Mouse (Mus musculus): ENCODE measurements at regions not wholly inside any gene's neighbourhood (a gene's known extent, or its start where the extent isn't known, plus 50 kb on each side); places are given as distances from the start of the nearest gene placed in this dataset.
A peak's percentile ranks its signal among the peaks of the same experiment; 100 is the strongest.

DNA sequence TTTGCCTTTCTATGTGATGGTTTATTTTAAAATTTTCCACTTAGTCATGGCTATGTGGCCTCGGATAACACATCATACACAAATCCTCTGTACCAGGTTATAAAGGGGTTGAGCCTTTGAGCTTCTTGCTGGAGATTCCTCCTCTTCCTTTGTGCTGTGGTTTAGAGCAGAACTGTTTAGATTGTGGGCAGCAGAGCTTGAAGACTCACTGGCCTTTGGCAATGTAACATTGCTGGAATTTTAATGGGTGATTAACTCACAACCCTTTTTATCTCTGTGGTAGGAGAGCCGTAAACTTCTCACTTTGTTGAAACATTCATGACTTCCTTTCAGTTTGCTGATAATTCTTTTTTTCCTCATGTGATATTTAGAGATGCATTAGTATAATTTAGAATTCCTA is 413.0 kb downstream of the Lmo7 start:
- DNase-seq (ENCODE audit: extremely low spot score in 1 of 2, low spot score in 2 of 2), result no peak
- intact Hi-C loops (cut with DNase I), result no loop called here

DNA sequence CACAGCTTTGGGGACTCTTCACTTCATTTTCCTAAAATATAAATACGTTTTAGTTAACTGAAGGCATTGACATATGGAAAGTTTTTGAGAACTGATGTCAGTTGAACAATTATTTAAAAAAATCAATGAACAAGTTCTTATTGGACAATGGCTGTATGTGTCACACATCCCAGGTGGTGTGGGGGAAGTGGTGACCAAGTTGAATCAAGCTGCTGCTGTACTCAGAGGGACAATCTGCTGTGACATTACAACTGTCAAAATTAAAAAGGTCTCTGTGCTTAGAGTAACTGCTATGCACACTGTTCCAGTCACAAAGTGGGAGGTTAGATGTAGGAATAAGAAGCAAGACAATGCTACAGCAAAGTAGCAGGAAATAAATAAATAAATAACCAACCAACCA is 409.2 kb downstream of the Lmo7 start:
- no peak for DNase-seq (ENCODE audit: extremely low spot score in 1 of 2, low spot score in 2 of 2)
- intact Hi-C loops (cut with DNase I), result no loop called here

DNA sequence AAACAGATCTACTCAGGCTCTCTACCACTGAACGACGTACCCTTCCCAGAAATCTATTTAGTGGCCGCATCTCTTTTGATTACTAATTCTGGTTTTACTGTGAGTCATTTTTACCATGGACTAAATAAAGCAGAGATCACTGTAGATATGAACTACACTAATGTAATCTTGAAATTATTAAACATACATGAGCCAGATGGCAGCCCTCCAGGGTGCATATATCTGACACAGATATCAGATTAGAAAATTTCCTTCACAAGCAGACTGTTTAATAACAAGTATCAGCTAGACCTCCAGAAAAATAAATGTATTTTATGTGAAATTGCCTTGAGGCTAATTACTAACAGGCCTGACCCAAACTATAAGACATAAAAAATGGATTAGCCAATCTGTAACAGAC is 388.4 kb downstream of the Lmo7 start:
- DNase-seq (ENCODE audit: extremely low spot score in 1 of 2, low spot score in 2 of 2), result no peak
- intact Hi-C loops (cut with DNase I), result no loop called here

DNA sequence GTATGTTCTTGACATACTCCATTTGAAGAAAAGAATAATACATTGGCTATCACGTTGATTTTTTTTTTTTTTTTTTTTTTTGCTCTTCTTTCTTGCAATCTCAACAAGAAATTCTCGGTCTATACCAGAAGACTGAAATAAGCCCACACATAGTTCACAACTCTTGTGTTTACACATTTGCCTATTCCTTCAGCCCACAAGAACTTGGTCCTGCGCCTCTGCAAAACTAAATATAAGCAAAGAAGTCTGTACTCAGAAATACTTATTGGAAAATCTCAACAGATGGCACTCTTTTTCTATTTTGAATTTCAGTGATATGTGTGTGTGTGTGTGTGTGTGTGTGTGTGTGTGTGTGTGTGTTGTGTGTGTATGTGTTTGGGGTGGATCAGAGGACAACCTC is 376.4 kb downstream of the Lmo7 start:
- intact Hi-C loops (cut with DNase I), result no loop called here
- no peak for DNase-seq (ENCODE audit: extremely low spot score in 1 of 2, low spot score in 2 of 2)

DNA sequence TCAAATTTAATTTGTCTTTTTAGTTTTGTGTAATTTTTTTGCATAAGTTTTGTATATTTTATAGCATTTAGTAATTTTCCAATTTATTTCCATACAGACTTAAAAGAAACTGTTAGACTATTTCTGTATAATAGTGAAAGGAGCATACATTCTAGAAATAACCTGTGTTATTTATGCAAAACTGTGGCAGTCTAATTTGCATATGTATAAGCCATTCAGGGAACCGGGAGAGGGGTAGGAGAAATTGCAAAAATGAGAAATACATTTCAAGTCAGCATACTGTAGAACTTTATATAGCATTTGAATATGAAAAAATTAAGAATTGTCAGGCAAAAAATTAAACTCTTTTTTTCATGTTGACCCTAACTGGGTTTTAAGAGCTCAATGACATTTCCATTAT is 364.3 kb downstream of the Lmo7 start:
- intact Hi-C loops (cut with DNase I), result no loop called here

DNA sequence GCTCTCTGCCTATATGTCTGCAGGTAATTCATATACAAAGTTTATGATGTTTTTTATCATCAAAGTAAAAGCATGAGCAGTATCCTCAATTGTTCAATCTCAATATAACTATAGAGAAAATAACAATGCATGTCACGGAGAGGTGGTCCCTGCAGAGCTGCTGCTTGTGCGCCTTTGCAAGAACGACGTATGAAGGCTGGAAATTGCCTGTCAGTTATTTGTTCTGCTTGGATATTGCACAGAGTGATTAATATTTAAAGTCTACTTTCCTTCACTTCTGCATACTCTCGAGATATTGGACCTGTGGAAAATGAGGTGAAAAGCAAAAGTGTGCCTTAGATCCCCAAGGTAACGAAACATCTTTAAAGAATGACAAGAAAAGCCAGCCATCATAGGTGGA is 362.8 kb downstream of the Lmo7 start:
- no peak for DNase-seq (ENCODE audit: extremely low spot score in 1 of 2, low spot score in 2 of 2)
- intact Hi-C loops (cut with DNase I), result no loop called here

More for the DNA sequence above, 364.3 kb downstream of the Lmo7 start:
- no peak for DNase-seq (ENCODE audit: extremely low spot score in 1 of 2, low spot score in 2 of 2)

DNA sequence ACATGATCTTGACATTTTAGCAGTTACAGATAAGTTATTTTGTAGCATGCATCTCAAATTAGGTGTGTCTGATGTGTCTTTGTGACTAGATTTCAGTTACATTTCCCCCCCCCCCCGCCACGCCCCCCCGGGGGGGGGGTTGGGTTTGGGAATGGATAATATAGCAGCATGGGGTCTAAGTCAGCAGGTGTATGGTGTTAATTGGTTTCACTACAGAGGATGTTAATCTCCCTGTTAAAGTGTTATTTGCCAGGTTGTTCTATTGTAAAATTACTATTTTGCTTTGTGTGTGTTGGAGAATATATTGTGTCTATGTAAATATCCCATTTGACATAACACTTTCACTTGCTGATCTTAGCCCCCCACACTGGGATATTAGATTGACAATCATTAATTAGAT is 319.2 kb downstream of the Lmo7 start:
- DNase-seq (ENCODE audit: extremely low spot score in 1 of 2, low spot score in 2 of 2), result no peak
- intact Hi-C loops (cut with DNase I), result no loop called here

DNA sequence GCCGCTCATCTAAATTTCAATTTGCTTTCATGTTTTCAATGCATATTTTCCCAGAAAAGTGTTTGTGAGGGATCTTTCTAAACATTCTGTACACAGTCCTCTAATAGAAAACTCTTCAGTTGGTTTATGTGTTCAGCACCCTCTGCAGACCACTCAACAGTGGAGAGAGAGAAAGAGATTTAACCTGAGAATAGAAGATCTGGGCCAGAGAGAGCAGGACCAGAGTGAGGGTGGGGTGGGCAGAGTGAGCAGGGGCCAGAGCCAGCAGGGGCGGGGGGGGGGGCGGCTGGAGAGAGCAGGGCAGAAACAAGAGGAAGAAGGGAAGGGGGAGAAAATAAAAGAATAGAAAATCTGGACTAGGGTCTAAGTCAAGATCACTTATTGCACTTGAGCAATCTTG is 318.7 kb downstream of the Lmo7 start:
- intact Hi-C loops (cut with DNase I), result no loop called here
- no peak for DNase-seq (ENCODE audit: extremely low spot score in 1 of 2, low spot score in 2 of 2)

DNA sequence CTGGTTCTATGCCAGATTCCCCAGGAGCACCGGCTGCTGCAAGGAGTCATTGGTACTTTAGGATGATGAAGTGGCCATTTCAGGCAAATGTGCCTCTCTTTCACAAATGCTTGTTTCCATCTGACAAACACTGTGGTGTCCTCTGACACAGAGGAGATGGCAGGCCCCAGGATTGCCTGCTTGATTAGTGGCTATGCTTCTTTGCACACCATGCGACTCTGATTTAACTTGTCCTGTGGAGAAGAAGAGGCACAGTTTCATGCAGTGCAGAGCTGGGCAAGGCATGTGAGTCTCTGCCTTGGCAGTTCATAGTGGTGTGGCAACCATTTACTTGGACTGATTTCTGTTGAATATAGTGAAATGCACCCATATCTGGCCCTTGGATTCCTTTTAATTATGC is 308.4 kb downstream of the Lmo7 start:
- DNase-seq (ENCODE audit: extremely low spot score in 1 of 2, low spot score in 2 of 2), result no peak
- intact Hi-C loops (cut with DNase I), result no loop called here

DNA sequence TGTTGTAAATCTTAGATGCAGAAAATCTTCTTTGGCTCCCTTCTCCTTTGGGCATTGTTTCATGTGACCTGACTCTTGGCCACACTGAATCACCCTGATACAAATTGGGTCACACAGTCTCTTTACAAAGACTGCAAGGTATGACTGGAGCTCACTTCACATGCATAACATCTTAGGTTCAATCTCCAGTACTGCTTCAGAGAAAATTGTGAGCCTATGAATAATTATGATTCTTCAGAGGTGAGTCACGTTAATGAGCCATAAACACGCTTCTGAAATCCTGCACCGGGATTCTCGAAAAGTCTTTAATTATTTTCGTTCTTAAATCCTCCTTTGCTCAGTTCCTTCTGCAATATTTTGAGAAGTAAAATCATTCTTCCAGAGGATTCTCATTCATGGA is 307.7 kb downstream of the Lmo7 start:
- no peak for DNase-seq (ENCODE audit: extremely low spot score in 1 of 2, low spot score in 2 of 2)
- intact Hi-C loops (cut with DNase I), result no loop called here

DNA sequence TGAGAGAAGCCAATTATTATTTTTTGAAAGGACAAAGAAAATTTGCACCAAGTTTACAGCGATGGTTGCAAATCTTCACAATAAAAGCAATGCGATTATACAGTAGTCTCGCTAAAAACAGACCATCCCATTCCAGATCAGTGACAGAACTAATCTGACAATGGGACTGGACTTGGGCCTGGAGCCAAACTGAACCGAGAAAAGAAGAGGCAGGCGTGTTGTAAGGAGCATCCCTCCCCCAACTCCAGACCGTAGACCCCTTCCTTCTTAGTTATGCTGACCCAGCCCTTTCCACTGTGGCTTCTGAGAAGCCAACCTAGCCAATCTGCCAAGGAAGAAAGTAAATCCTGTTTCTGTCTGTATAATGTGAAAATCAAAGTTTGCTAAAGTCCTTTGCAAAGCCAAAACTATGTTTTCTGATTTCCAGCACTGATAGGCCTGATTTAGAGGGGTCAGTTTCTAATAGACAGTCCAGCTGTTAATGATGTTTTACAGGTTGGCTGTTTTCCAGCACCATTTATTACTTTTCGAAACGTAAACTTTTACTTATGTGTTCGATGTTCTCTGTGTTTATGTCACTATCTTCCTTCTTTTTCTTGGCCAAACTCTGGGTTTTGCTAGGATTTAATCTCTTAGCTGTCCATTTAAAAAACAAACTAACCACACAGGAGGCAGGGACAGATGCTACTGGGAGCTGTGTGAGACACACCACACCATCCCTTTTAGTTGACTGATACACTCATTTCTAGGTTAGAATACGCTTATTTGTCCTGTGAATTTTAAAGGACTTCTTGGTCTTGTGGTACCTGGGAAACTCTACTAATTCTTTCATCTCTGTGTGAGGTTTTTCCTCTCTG is 301.5 kb downstream of the Lmo7 start:
- no peak for DNase-seq (ENCODE audit: extremely low spot score in 1 of 2, low spot score in 2 of 2)
- intact Hi-C loops (cut with DNase I), result no loop called here

DNA sequence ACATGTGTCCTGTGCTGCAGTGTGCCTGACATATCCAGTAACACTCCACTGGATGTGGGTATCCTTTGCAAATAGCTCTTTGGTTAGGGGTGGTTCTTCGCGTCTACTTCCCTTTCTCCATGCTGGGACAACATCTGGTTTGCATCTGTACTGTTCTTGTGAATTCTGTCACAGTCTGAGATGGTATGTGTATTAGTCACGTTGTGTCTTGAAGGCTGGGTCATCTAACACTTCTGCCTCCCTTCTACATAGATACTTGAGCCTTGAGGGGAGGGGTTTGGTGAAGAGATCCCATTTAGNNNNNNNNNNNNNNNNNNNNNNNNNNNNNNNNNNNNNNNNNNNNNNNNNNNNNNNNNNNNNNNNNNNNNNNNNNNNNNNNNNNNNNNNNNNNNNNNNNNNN is 294.9 kb downstream of the Lmo7 start:
- intact Hi-C loops (cut with DNase I), result no loop called here
- no peak for DNase-seq (ENCODE audit: extremely low spot score in 1 of 2, low spot score in 2 of 2)

DNA sequence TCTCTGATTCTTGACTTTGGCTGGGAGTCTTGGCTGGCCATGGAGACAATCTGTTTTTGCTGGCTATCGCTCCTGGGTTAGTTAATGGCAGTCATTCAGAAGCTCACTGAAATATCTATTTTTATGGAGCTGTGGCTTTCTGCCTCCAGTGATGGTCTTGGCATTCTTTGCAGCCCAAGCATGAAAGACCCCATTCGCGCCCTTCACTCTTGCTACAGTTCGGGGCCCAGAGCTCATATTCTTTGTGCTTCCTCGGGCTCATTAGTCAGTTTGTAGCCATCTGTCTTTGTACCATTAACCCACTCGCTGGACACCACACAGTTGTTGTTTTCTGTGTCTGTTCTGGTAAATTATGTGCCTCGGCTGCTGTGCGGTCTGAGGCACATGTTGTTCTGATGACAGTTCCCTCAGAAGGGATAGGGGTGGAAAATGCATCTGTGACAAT is 290.4 kb downstream of the Lmo7 start:
- DNase-seq (ENCODE audit: extremely low spot score in 1 of 2, low spot score in 2 of 2), result peak in 1 of 2 experiments; percentile 7
- intact Hi-C loops (cut with DNase I), result no loop called here

DNA sequence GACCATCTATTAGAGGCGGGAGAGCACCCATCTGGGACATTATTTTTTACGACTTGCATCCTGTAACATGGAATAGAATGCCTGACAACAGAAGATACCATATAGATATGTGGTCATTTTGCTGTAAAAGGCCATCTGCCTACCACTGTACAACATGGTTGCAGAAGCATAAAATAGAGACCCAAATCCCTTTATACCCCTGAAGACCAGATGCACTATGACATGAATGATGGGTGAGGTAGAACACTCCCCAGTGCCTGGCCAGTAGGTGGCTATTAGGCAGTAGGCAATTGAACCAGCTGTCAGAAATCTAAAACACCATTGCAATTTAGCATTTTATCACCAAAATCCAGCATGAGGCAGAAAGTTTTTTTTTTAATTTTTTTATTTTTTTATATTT is 289.6 kb downstream of the Lmo7 start:
- no peak for DNase-seq (ENCODE audit: extremely low spot score in 1 of 2, low spot score in 2 of 2)
- intact Hi-C loops (cut with DNase I), result no loop called here

DNA sequence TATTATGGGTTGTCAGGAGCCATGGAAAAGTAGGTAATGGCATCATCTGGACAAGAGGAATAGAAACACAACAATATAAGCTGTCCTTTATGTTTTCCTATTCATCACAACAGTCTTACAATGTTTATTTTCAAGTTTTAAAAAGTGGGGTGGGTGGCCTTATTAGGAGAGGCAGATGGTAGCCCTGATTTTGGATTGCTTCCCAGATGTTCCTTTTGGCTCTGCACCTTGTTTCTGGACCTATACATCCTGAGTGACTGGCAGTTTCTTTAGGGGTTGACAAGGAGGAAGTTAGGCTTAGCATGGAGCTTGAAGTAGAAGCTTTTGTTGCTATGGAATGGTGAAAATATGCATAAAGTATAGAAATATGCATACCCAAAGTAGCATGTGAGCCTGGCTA is 286.8 kb downstream of the Lmo7 start:
- DNase-seq (ENCODE audit: extremely low spot score in 1 of 2, low spot score in 2 of 2), result no peak
- intact Hi-C loops (cut with DNase I), result no loop called here

DNA sequence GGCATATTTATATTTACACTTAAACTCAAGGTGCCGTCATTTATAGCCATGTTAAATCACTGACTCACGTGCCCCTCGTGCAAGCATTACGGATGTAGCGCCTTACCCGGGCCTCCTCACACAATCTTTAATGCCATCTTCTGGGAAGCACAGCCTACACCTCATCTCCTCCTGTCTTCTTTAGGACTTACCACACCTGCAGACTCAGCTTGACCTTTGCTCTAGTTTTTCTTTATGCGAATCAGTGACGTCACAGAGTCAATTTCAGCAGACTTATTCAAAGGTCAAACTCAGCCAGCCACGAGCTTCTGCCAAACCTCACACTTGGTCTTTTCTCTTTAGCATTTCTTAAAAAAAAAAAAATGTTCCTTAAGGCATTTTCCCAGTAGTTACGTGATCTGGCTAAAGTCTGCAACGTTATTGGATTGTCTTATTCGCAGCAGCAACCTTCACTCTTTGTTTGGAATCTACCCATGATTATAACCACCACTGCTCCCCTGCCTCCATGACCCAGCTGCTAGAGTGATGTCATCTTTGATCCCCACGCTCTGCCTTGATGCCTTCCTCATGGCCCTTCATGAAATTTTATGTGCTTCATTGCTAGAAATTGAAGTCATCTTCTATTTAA is 285.3 kb downstream of the Lmo7 start:
- no peak for DNase-seq (ENCODE audit: extremely low spot score in 1 of 2, low spot score in 2 of 2)
- intact Hi-C loops (cut with DNase I), result no loop called here

DNA sequence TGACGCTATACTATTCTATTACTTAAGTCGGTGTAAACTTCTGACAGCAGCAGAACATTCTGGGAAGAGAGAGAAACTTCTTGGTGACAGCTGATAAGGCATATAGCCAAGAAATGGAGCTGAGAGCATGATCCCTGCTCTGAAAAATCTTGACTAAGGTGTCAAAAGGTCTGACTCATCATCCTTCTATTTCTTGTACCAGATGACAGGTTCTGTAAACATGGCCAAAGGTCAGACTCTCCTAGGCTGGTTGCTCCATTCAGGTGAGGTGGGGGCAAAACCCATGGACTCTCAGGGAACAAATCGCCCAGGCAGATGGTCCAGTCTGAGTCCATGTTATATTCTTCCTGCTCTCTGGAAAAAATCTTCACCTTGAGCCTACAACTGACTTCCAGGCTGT is 283.5 kb downstream of the Lmo7 start:
- intact Hi-C loops (cut with DNase I), result no loop called here
- no peak for DNase-seq (ENCODE audit: extremely low spot score in 1 of 2, low spot score in 2 of 2)

DNA sequence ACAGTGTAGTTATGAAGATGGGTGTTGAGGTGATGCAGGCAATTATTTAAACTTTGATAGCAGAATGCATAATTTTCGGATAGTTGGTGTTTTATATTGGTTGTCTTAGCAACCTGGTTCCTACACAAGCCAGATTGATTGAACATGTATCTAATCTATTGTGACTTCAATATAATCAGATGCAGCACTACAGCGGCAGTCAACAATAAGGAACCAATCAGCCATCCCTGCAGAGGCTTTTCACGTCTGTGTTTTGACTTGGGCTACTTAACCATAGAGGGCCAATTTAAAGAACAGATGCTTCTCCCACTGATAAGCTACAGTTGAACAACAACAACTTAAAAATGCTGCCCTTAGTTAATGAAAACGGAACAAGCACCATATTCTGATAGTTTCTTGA is 267.8 kb downstream of the Lmo7 start:
- DNase-seq (ENCODE audit: extremely low spot score in 1 of 2, low spot score in 2 of 2), result no peak
- intact Hi-C loops (cut with DNase I), result no loop called here

DNA sequence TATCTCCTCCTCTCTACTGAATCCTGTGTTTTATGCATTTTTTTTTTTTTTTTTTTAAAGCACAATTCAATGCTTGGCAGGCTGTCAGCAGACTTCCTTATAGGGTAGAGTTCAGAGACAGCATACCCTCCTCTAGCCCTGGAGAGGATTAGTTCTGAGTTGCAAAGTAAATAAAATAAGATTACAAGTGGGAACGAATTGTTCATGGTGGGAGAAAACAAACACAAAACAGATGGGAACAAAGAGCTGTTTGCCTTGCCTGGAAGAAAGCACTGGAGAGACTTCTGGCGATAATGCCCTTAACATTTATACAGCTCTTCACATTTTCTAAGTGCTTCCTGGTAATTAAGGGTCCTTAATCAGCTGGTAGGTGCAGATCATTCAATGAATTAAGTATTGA is 254.6 kb downstream of the Lmo7 start:
- no peak for DNase-seq (ENCODE audit: extremely low spot score in 1 of 2, low spot score in 2 of 2)
- intact Hi-C loops (cut with DNase I), result no loop called here

All from left cerebral cortex, postnatal 10 days (tissue).